Mouse (Mus musculus) CD4-positive, CD25-positive, alpha-beta regulatory T cell, adult 4 months (primary cell): ENCODE measurements around the gene Gm10065. TPM values are rescaled to one million over a fixed set of nuclear protein-coding genes. Genes with fewer than 3 reads are reported as not detected.

Experiments used
- polyA plus RNA-seq, 2 experiments: library from polyadenylated mRNA; unstranded; fragments of 100-300 nt; shearing (Covaris generic); gene quantifications; one replicate each; pipeline ENCODE4 v1.2.1; 2017

Gm10065 gene
- polyA plus RNA-seq, 2 experiments from 2014 or later: not detected

Other genes starting within 250 kb of the Gm10065 start
- gene Gpx5, start 186.7 kb downstream of the Gm10065 start, polyA plus RNA-seq: not detected
- not detected for gene Gpx6, start 167.3 kb downstream of the Gm10065 start, polyA plus RNA-seq
- gene Olfr1367, start 132.5 kb downstream of the Gm10065 start, polyA plus RNA-seq: not detected
- gene Zscan12, start 116.6 kb downstream of the Gm10065 start, polyA plus RNA-seq: 10 to 100 TPM in 1 of 2 experiments, 1 to 10 TPM in 1; 7.7 to 10.6 TPM
- 10 to 100 TPM; 31.1 to 45.5 TPM for gene Zkscan3, start 76.7 kb downstream of the Gm10065 start, polyA plus RNA-seq
- gene Pgbd1, start 38.4 kb downstream of the Gm10065 start, polyA plus RNA-seq: 1 to 10 TPM; 1.3 to 1.7 TPM
- 10 to 100 TPM; 78.3 to 80.7 TPM for gene Zscan26, start 25.7 kb downstream of the Gm10065 start, polyA plus RNA-seq
- under 1 TPM in 1 of 2 experiments, not detected in 1; 0.36 TPM for gene Nkapl, start 10.9 kb downstream of the Gm10065 start, polyA plus RNA-seq
- gene Zkscan4, start 534 bp downstream of the Gm10065 start, polyA plus RNA-seq: not detected
- gene AK157302, start 15.8 kb upstream of the Gm10065 start, polyA plus RNA-seq: under 1 TPM; 0.51 to 0.95 TPM
- 10 to 100 TPM in 1 of 2 experiments, not detected in 1; 29.3 TPM for gene Gm11273, start 22.0 kb upstream of the Gm10065 start, polyA plus RNA-seq
- 1 to 10 TPM; 5.2 to 6.1 TPM for gene Zkscan8, start 51.7 kb upstream of the Gm10065 start, polyA plus RNA-seq
- gene Olfr1366, start 63.4 kb upstream of the Gm10065 start, polyA plus RNA-seq: not detected
- under 1 TPM in 1 of 2 experiments, not detected in 1; 0.32 TPM for gene Olfr1535, start 80.5 kb upstream of the Gm10065 start, polyA plus RNA-seq
- not detected for gene Olfr1364, start 102.3 kb upstream of the Gm10065 start, polyA plus RNA-seq
- not detected for gene Olfr1362, start 134.6 kb upstream of the Gm10065 start, polyA plus RNA-seq
- not detected for gene Olfr11, start 163.1 kb upstream of the Gm10065 start, polyA plus RNA-seq
- not detected for gene Olfr1361, start 183.9 kb upstream of the Gm10065 start, polyA plus RNA-seq
- gene Olfr1360, start 198.0 kb upstream of the Gm10065 start, polyA plus RNA-seq: not detected
- not detected for gene Olfr1359, start 218.7 kb upstream of the Gm10065 start, polyA plus RNA-seq
- not detected for gene Hist1h2bl, start 236.7 kb upstream of the Gm10065 start, polyA plus RNA-seq
- gene Hist1h2ai, start 237.0 kb upstream of the Gm10065 start, polyA plus RNA-seq: 10 to 100 TPM in 1 of 2 experiments, not detected in 1; 41.5 TPM
- gene Hist1h3h, start 238.2 kb upstream of the Gm10065 start, polyA plus RNA-seq: 1 to 10 TPM; 2.1 to 2.5 TPM
- 1 to 10 TPM; 1.8 to 2.5 TPM for gene Hist1h2bm, start 242.6 kb upstream of the Gm10065 start, polyA plus RNA-seq